ENCODE assay signal across 8 mouse cellular contexts in the genomic region with DNA sequence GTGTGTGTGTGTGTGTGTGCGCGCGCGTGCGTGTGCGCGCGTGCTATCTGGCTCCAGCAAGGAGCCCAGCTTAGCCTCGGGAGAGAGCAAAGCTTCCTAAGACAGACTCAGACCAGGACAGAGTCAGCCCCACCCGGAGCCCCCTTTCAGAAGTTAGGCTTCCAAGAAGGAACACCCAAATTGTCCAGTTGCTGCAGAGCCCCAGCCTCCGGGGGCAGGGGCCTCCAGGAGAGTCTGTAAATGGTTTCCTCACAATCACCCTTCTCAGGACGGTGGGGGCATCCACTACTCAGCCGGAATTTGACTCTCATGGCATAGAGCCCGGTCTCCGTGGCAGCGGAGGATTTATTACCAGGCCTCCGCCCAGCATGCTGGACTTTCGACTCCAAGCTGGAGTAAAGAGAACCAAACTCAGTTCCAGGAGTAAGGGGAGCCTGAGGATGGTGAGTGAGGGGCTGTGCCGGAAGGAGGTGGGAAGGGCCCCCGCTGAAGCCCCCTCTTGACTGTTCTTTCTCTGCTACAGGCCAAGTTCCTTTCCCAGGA. TPM values are rescaled to one million over a fixed set of nuclear protein-coding genes. Genes with fewer than 3 reads are reported as not detected.
DNase-seq lines count a peak whose midpoint lies in the region; ATAC-seq and TF ChIP-seq lines count a peak whose summit lies in the region.

A gene (plus strand): TSS at position 362 of the 543 bp plus-strand sequence.

- DNase-seq in heart, adult 18-20 months: peak; percentile 82 to 86
- DNase-seq in kidney, adult 2 months: peak; percentile 97
- DNase-seq in retina, postnatal 1 day: peak; percentile 63
- DNase-seq in frontal cortex, postnatal 14 days (ENCODE audit: low spot score in 2 of 2): no peak
- no peak for DNase-seq in layer of hippocampus, postnatal 25 days (ENCODE audit: extremely low spot score in 1 of 2, low spot score in 1 of 2)

- no peak within 1 kb of the TSS for H3K27ac ChIP-seq in ES-Bruce4 (ENCODE audit: insufficient read depth, low read length)
- no peak within 1 kb of the TSS for H3K27ac ChIP-seq in bone marrow, adult 2 months (ENCODE audit: control insufficient read depth, insufficient read depth, low read depth, low read length, poor library complexity)
- peak within 1 kb of the TSS; percentile 95 for H3K27ac ChIP-seq in kidney, adult 2 months (ENCODE audit: insufficient read depth, low read depth, low read length)
- H3K27ac ChIP-seq in lung, embryonic 16.5 days (ENCODE audit: low read length): peak within 1 kb of the TSS; percentile 50

- H3K4me3 ChIP-seq in ES-Bruce4 (ENCODE audit: low read depth, low read length): no peak within 1 kb of the TSS
- H3K4me3 ChIP-seq in bone marrow, adult 2 months (replicated peaks; ENCODE audit: control insufficient read depth, low read depth, low read length): no peak within 1 kb of the TSS
- peak within 1 kb of the TSS; percentile 62 for H3K4me3 ChIP-seq in kidney, adult 2 months (ENCODE audit: insufficient read depth, low read depth, low read length)
- peak within 1 kb of the TSS; percentile 12; the same call in 1 of the 2 replicates for H3K4me3 ChIP-seq in lung, embryonic 16.5 days (ENCODE audit: low read length)

- TF ChIP-seq POLR2A in ES-Bruce4 (IDR thresholded peaks at IDR 0.05; ENCODE audit: insufficient read depth, low read length): no peak
- no peak for TF ChIP-seq POLR2A in bone marrow, adult 2 months (IDR thresholded peaks at IDR 0.05; ENCODE audit: borderline replicate concordance, control insufficient read depth, low read depth, low read length)
- TF ChIP-seq POLR2A in kidney, adult 2 months (IDR thresholded peaks at IDR 0.05; ENCODE audit: low read depth, low read length): no peak

- H3K36me3 ChIP-seq in ES-Bruce4 (ENCODE audit: control insufficient read depth, insufficient read depth, low read length, poor library complexity, severe bottlenecking): no peaks in the 10 kb centered on the region
- H3K36me3 ChIP-seq in kidney, adult 2 months (ENCODE audit: control insufficient read depth, insufficient read depth, low read length): no peaks in the 10 kb centered on the region
- H3K36me3 ChIP-seq in lung, embryonic 16.5 days (ENCODE audit: control insufficient read depth, insufficient read depth, low read length): no peaks in the 10 kb centered on the region

- WGBS in bone marrow, adult 2 months: 22% methylated on average over 20 of the region's 20 CpGs
- 13% methylated on average over 20 of the region's 20 CpGs for WGBS in kidney, adult 2 months
- WGBS in lung, embryonic 16.5 days: 18% methylated on average over 18 of the region's 20 CpGs

- no peak for TF ChIP-seq EP300 in ES-Bruce4 (IDR thresholded peaks at IDR 0.05; ENCODE audit: insufficient read depth, low read depth, low read length)

- peaks cover 8% of the 10 kb centered on the region for H3K4me1 ChIP-seq in ES-Bruce4 (ENCODE audit: control insufficient read depth, insufficient read depth, low read length)
- no peaks in the 10 kb centered on the region for H3K4me1 ChIP-seq in bone marrow, adult 2 months (ENCODE audit: control insufficient read depth, insufficient read depth, low read length)
- H3K4me1 ChIP-seq in kidney, adult 2 months (ENCODE audit: control insufficient read depth, insufficient read depth, low read length): peaks cover 17% of the 10 kb centered on the region
- H3K4me1 ChIP-seq in lung, embryonic 16.5 days (replicated peaks; ENCODE audit: control insufficient read depth, insufficient read depth, low read length): peaks cover 28% of the 10 kb centered on the region

- H3K27me3 ChIP-seq in ES-Bruce4 (ENCODE audit: control insufficient read depth, insufficient read depth, low read length, poor library complexity, severe bottlenecking): no peaks in the 10 kb centered on the region
- H3K27me3 ChIP-seq in kidney, adult 2 months (replicated peaks; ENCODE audit: control insufficient read depth, insufficient read depth, low read length): no peaks in the 10 kb centered on the region
- no peaks in the 10 kb centered on the region for H3K27me3 ChIP-seq in lung, embryonic 16.5 days (ENCODE audit: control insufficient read depth, insufficient read depth, low read depth, low read length)

- H3K4me2 ChIP-seq in lung, embryonic 16.5 days (ENCODE audit: low read depth, low read length): peak within 1 kb of the TSS; percentile 42

- H3K9me3 ChIP-seq in ES-Bruce4 (replicated peaks; ENCODE audit: control insufficient read depth, insufficient read depth, low read length, poor library complexity, severe bottlenecking): no peaks in the 10 kb centered on the region
- H3K9me3 ChIP-seq in lung, embryonic 16.5 days (ENCODE audit: control insufficient read depth, low read length): no peaks in the 10 kb centered on the region

- peak; percentile 87 for ATAC-seq in lung, embryonic 16.5 days (ENCODE audit: low read depth)

- H3K9ac ChIP-seq in ES-Bruce4 (ENCODE audit: low read depth, poor library complexity, severe bottlenecking): no peak within 1 kb of the TSS
- peak within 1 kb of the TSS; percentile 58 for H3K9ac ChIP-seq in lung, embryonic 16.5 days (ENCODE audit: low read length)

- no peak for TF ChIP-seq CTCF in ES-Bruce4 (IDR thresholded peaks at IDR 0.05; ENCODE audit: low read depth, low read length)
- no peak for TF ChIP-seq CTCF in bone marrow, adult 2 months (IDR thresholded peaks at IDR 0.05; ENCODE audit: control insufficient read depth, insufficient read depth, low read length)
- no peak for TF ChIP-seq CTCF in kidney, adult 2 months (conservative IDR thresholded peaks at IDR 0.05; ENCODE audit: insufficient read depth, insufficient read length, low read depth, low read length)

RNA-seq across cellular contexts. Expression of the gene that starts here (rescaled TPM):
- 11.7 and 16.7 TPM in 2 replicates for polyA plus RNA-seq in ES-Bruce4 (2011; ENCODE audit: insufficient read depth, insufficient read length, low read depth, missing spikeins)
- polyA plus RNA-seq in bone marrow, adult 2 months (2011; ENCODE audit: insufficient read depth, insufficient read length, low replicate concordance, missing spikeins): 3.6 and 12.6 TPM in 2 replicates
- total RNA-seq in heart, adult 18-20 months (2021): under 1 TPM; 0.17 to 0.90 TPM
- 224 and 296 TPM in 2 replicates for polyA plus RNA-seq in kidney, adult 2 months (2012; rRNA removed)
- polyA plus RNA-seq in lung, embryonic 16.5 days (2015; fragmentation: Nextera tagmentation; extraction: Ambion mirVana): 9.7 and 11.3 TPM in 2 replicates
- 1 to 10 TPM; 1.2 to 2.4 TPM for total RNA-seq in layer of hippocampus, postnatal 25 days (2021)

Comparison
In these comparisons a context has a peak if more than half of its experiments do, and no peak if none do; other contexts are left out.
1. RNA of the gene that starts here (polyA plus RNA-seq): 224 to 296 TPM in kidney, adult 2 months; 11.7 to 16.7 TPM in ES-Bruce4, 3.6 to 12.6 TPM in bone marrow, adult 2 months and 9.7 to 11.3 TPM in lung, embryonic 16.5 days; every median in the first group is over 10 times any median in the second.
2. Peak in DNase-seq in heart, adult 18-20 months; RNA of the gene not detected or under 1 TPM.
3. H3K27ac ChIP-seq: peak in kidney, adult 2 months (single experiment) and lung, embryonic 16.5 days (single experiment); none in ES-Bruce4 (single experiment) and bone marrow, adult 2 months (single experiment).
4. H3K4me3 ChIP-seq: peak in kidney, adult 2 months (single experiment) and lung, embryonic 16.5 days (single experiment); none in ES-Bruce4 (single experiment) and bone marrow, adult 2 months (single experiment).
5. DNase-seq: peak in kidney, adult 2 months (single experiment) and retina, postnatal 1 day (single experiment); none in frontal cortex, postnatal 14 days (0 of 2) and layer of hippocampus, postnatal 25 days (0 of 2).